Mouse (Mus musculus) gastrocnemius, adult 2 months (tissue): ENCODE data around the gene Pik3r2. TPM values are rescaled to one million over a fixed set of nuclear protein-coding genes. Genes with fewer than 3 reads are reported as not detected.

Source experiments
- DNase-seq: peaks from one replicate; pipeline ENCODE4 v3.0.0; 2022
- H3K27ac ChIP-seq: fragments of 200-600 bp; 2 replicates; pipeline ENCODE4 v1.8.1; 2022; ENCODE audit warnings: mild to moderate bottlenecking
- H3K4me3 ChIP-seq: fragments of 200-600 bp; 2 replicates; pipeline ENCODE4 v1.8.1; 2022; ENCODE audit warnings: mild to moderate bottlenecking, moderate library complexity
- CTCF ChIP-seq: fragments of 200-600 bp; IDR thresholded peaks from 2 replicates; pipeline ENCODE4 v1.8.1; 2022; ENCODE audit warnings: antibody characterized with exemption, mild to moderate bottlenecking, moderate library complexity
- intact Hi-C: fragments of 180-260 bp; cut with DNase I; formaldehyde crosslinking; loops from one replicate; pipeline ENCODE4 v1.15.1; 2025
- total RNA-seq, 2 experiments: library from RNA; stranded (reverse); gene quantifications; 2 replicates each; pipeline ENCODE4 v1.2.3; 2021

The Pik3r2 gene
- total RNA-seq, 2 experiments from 2014 or later: 13.9 to 16.2 TPM

- no peak overlapping the region for H3K4me3 ChIP-seq
- peak overlapping the region; percentile 96 for H3K27ac ChIP-seq
- no peak for TF ChIP-seq CTCF
- DNase-seq: peak; percentile 21
- intact Hi-C loops: no loop called here
Observed at GRCm38 (mm10) chr8:70750128-70750680, 26.3 kb downstream of the Pik3r2 start.

DNA sequence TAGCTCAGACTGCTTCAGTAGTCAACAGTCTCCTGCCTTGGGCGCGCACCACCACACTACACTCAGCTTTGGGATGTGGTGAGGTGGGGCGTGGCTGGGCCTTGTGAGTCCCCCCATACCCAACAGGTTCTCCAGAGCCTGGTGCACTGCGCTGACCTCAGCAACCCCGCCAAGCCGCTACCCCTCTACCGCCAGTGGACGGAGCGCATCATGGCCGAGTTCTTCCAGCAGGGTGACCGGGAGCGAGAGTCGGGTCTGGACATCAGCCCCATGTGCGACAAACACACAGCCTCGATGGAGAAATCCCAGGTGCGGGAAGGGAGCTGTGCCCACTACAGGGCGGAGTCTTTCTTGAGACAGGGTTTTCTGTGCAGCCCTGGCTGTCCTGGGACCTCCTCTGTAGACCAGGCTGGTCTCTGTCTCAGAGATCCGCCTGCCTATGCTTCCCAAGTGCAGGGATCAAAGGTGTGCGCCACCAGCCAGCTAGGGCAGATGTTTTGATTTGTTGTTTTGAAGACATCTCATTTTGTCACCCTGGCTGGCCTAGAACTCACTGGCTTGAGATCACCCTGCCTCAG is 27.3 kb downstream of the Pik3r2 start:
- Histone ChIP-seq H3K27ac (no peak overlapping the region), H3K4me3 (no peak overlapping the region)
- intact Hi-C loops: no loop called here
- no peak for TF ChIP-seq CTCF
- DNase-seq: no peak

DNA sequence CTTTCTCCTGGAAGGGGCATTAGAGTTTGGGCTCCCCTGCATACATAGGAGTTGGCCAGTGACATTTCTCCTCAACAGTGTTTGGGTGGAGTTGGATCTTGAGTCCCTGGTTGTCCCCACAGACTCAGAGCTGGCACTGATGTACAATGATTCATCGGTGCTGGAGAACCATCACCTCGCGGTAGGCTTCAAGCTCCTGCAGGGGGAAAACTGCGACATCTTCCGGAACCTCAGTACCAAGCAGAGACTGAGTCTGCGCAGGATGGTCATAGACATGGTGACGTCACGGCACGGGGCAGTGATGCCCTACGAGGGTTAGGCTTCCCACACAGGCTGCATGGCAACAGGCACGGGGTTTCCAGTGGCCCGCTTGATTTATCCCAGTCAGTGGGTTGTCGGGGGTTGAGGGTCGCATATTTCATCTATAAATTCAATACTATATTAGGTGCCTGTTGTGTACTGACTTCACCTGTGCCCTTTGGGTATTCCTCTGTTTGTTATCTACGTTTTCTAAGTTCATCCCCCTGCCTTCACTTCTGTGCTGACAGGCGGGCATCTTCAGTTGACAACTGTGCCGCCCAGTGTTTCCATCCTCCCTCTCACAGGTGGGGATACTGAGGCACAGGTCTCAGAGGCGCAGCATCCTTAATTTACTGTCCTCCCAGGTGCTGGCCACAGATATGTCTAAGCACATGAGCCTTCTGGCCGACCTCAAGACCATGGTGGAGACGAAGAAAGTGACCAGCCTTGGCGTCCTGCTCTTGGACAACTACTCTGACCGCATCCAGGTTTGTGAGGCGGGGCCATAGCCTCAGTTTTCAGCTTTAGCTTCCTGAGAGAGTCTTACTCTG is 28.0 kb downstream of the Pik3r2 start:
- intact Hi-C loops: no loop called here
- Histone ChIP-seq H3K27ac (no peak overlapping the region), H3K4me3 (no peak overlapping the region)
- DNase-seq: no peak
- no peak for TF ChIP-seq CTCF

DNA sequence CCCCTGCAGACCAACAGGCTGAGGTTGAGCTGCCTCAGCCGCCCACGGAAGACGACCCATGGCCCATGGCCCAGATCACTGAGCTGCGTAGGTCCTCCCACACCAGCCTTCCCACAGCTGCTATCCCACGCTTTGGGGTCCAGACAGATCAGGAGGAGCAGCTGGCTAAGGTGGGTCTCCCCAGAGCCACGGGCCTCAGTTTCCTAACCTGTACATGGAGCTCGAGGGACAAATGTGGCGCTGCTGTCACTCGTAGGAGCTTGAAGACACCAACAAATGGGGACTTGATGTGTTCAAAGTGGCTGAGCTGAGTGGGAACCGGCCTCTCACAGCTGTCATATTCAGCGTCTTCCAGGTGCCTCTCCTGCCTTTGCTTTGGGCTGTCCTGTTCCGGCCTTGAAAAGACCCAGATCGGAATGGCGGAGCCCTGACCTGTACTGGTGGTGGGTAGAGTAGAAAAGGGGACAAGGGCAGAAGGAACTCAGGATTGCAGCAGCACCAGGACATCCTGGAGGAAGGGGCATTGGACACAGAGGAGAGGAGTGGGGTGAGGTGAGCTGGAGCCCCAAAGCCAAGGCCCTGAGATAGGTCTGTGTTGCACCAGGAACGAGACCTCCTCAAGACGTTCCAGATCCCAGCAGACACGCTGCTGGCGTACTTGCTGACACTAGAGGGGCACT is 29.2 kb downstream of the Pik3r2 start:
- no peak overlapping the region for H3K4me3 ChIP-seq
- intact Hi-C loops: no loop called here
- no peak overlapping the region for H3K27ac ChIP-seq
- TF ChIP-seq CTCF: no peak
- DNase-seq: no peak

- intact Hi-C loops: no loop called here
- no peak overlapping the region for H3K27ac ChIP-seq
- 0 out of 2 replicates have a peak overlapping the region, but pooled peaks have one; percentile 7 for H3K4me3 ChIP-seq
- DNase-seq: no peak
- no peak for TF ChIP-seq CTCF
Observed at GRCm38 (mm10) chr8:70746676-70747075, 29.8 kb downstream of the Pik3r2 start.

DNA sequence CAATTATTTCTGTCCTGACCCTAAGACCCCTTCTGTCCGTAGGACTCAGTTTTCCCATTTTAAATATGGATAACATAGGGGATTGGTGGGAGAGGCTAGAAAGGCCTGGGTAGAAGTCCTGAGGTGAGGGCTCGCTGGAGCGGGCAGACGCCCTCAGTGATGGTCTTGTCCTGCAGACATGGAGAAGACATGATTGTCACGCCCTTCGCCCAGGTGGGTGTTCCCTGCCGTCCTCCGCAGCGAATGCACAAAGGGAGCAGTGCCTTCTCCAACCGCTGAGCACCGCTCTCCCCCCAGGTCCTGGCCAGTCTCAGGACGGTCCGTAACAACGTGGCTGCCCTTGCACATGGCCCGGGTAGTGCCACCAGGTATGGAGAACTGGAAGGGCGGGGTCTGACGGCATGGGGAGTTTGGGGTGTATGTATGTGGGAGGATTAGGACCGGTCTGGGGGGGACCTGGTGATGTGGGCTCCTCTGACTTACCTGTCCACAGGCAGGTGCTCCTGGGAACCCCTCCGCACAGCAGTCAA is 30.8 kb downstream of the Pik3r2 start:
- intact Hi-C loops: no loop called here
- peak overlapping the region; percentile 87 for H3K27ac ChIP-seq
- no peak for TF ChIP-seq CTCF
- DNase-seq: no peak
- H3K4me3 ChIP-seq: no peak overlapping the region

DNA sequence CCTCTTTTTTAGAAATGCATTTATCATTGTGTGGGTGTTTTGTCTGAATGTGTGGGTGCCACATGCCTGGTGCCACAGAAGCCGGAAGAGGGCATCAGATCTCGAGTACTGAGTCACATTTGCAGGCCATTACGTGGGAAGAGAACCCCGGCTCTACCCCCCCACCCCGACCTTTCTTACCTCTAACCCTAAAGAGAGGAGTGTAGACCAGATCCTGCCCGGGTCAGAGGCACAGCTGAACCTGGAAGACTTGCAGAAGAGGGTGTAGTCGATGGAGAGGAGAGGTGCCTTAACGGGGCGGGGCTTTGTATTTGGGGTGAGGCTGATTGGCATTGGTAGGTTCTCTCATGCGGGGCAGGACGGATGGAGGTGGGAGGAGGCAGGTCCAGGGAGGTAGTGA is 31.7 kb downstream of the Pik3r2 start:
- DNase-seq: no peak
- TF ChIP-seq CTCF: no peak
- H3K27ac ChIP-seq: peak overlapping the region; percentile 87
- H3K4me3 ChIP-seq: peak overlapping the region; percentile 74
- intact Hi-C loops: no loop called here

DNA sequence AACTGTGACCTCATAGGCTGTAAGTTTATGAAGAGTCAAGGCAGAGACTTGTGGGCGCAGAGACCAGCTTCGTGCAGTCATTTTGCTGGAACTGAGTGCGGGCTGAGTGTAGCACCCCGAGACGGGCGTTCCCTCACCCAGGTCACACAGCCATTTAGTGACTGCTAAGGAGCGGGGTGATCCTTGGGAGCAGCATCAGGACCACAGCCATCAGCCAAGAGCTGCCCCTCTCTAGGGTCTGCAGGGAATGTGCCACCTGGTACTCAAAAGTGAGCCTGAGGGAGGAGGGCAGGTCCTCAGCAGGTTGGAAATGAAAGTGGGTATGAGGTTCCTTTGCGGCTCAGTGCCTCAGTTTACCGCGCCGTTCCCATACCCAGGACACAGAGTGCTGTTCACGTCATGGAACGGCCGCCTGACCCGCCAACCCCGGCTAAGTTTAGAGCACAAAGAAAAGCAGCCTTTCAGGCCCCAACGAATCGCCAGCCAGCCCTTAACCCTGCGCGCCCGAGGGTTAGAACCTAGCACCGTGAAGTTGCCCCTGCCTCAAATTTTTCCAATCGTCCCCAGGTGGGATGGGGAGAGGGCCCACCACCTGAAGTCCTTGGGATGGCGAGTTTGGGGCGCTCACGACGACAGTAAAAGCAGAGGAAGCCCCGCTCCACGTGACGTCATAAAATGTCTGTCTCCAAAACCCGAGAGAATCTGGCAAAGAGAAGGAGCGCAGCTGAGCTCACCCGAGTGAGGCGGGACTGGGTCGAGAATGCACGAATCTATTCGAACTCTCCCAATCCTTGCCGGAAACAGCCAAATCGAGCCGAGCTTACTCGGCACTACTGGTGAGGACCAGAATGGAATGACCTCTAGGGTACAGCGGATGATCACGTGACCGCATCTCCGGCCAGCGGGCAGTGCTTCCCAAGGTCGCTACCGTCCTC is 32.6 kb downstream of the Pik3r2 start:
- no peak for TF ChIP-seq CTCF
- intact Hi-C loops: no loop called here
- H3K4me3 ChIP-seq: peak overlapping the region; percentile 74
- peak; percentile 89 for DNase-seq
- peak overlapping the region; percentile 87 for H3K27ac ChIP-seq

- peak overlapping the region; percentile 74 for H3K4me3 ChIP-seq
- intact Hi-C loops: no loop called here
- no peak for TF ChIP-seq CTCF
- peak; percentile 62 for DNase-seq
- H3K27ac ChIP-seq: peak overlapping the region; percentile 87
Observed at GRCm38 (mm10) chr8:70742981-70743655, 33.4 kb downstream of the Pik3r2 start.

- TF ChIP-seq CTCF: no peak
- intact Hi-C loops: no loop called here
- H3K4me3 ChIP-seq: peak overlapping the region; percentile 74
- H3K27ac ChIP-seq: peak overlapping the region; percentile 87
- no peak for DNase-seq
Observed at GRCm38 (mm10) chr8:70742176-70742575, 34.3 kb downstream of the Pik3r2 start.

GRCm38 (mm10) chr8:70741661-70742060 is 34.9 kb downstream of the Pik3r2 start:
- intact Hi-C loops: no loop called here
- no peak overlapping the region for H3K4me3 ChIP-seq
- peak; percentile 43 for DNase-seq
- H3K27ac ChIP-seq: peak overlapping the region; percentile 87
- no peak for TF ChIP-seq CTCF
